Mouse (Mus musculus) right cerebral cortex, postnatal 25 days (tissue): ENCODE measurements at regions not wholly inside any gene's neighbourhood (a gene's known extent, or its start where the extent isn't known, plus 50 kb on each side); places are given as distances from the start of the nearest gene placed in this dataset.
"Not testable (repeated sequence)": the region's sequence is repeated elsewhere in the genome, so short reads cannot be mapped to it uniquely, and the experiment has no call there.

Experiments used
- DNase-seq: peaks from one replicate; pipeline ENCODE4 v3.0.0; 2022

GRCm38 (mm10) chr15:38412481-38412880, 987.1 kb downstream of the 4930447A16Rik start:
- no peak for DNase-seq

GRCm38 (mm10) chr15:38413329-38413728, 988.0 kb downstream of the 4930447A16Rik start:
- no peak for DNase-seq

- no peak for DNase-seq
Observed at GRCm38 (mm10) chr15:38414318-38415090, 989.1 kb downstream of the 4930447A16Rik start.

DNA sequence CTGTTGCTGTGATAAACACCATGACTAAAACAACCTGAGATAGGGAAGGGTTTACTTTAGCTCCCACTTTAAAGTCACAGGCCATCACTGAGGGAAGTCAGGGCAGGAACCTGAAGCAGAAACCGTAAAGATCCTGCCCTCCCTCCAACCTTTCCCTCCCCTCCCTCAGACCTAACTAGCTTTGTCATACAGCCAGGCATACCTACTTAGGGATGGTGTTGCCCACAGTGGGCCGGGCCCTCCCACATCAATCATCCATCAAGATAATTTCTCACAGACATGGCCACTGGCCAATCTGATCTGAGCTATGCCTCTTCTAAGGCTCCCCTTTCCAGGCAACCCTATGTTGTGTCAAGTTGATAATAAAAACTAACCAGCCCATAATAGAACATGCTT, 989.7 kb downstream of the 4930447A16Rik start:
- DNase-seq, result no peak

DNA sequence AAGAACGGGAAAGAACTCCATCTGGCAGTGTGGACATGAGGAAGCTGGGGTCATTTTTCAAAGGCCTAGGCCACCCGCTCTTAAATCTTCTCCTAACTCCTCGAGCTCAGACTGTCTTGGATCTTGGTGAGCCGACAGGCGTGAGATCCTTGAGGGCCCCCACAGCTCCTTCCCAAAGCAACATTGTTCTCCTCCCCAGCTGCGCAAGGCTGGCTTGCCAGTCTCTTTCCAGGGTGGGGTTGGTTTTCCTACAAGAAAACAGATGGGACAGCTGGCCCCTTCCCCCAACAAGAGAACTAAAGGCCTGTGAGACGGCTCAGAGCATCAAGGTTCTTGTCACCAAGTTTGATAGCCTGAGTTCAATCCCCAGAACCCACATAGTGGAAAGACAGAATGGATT, 994.3 kb downstream of the 4930447A16Rik start:
- DNase-seq, result no peak

GRCm38 (mm10) chr15:38420784-38421183, 995.4 kb downstream of the 4930447A16Rik start:
- DNase-seq, result no peak

DNA sequence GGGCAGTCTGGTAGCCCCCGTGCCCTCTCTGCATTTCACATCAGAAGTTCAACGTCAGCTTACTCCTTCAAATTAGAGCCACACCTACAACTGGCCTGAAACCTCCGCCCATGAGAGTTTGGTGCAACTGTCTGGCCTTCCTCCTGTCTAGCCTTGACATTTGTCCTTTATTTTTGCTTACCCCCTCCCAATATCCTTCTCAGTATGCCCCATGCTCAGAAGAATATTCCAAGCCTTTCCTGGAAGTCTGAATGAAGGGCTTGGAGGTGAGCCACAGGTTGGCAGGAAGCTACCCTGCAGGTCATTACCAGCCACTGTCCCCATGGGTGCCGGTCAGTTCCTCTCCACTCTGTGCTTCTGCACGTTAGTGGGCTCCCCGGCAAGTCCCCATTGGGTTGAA, 997.4 kb downstream of the 4930447A16Rik start:
- no peak for DNase-seq

GRCm38 (mm10) chr15:38425506-38425905, 1000.2 kb downstream of the 4930447A16Rik start:
- no peak for DNase-seq

DNA sequence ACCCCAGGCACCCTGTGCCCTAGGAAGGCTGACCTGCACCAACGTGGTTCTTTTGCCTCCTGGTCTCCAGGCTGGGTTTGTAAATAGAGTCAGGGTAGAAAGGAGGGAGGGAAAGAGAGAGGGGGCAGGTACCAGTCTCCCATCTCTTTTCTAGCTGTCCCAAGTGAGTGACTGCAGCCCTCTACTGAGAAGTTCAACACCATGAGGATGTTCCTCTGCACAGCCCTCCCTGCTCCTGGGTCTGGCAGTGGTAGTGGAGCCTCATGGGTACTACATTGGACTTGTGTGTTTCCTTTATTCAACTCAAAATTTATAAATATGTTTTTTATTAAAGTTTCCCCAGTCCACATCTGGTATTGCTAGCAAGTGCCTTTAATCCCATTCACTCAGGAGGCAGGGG, 1002.6 kb downstream of the 4930447A16Rik start:
- no peak for DNase-seq

DNA sequence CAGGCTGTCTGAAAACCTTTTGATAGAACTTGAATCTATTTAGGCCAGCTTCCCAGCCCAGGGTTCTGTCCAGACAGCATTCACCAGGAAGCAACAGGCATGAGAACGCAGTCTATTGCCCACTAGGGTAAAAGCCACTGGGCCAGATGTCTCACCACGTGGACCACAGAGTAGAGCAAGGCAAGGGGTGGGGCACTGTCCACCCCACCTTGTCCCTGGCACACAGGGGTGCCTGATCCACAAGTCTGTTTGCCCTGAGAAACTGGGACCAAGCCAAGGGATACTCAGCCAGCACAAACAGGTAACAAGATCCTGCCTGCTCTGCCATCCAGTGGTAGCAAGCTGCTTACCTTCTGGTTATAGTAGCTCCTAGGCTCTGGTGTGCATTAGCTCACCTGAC, 1006.3 kb downstream of the 4930447A16Rik start:
- DNase-seq, result no peak

GRCm38 (mm10) chr15:38433386-38433785, 1008.0 kb downstream of the 4930447A16Rik start:
- DNase-seq, result no peak

DNA sequence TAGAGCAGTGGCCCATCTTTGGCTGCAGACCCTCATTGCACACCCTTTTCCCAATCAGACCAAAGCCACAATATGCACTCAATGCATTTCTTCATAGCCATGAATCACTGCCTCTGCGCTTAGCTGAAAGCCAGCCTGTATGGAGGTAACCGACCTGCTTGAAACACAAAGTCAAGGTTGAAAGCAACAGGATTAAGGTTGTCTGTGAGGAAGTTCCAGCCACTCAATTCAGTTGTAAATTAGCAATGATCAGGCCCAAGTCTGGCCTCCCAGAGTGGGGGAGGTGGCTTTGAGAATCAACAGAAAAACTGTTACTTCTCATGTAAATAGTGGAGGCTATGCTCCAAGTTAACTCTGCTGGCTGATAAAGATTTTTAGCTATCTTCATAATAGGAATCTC, 1008.9 kb downstream of the 4930447A16Rik start:
- not testable (repeated sequence) for DNase-seq
